ENCODE assay signal across 27 mouse cellular contexts in the genomic region with DNA sequence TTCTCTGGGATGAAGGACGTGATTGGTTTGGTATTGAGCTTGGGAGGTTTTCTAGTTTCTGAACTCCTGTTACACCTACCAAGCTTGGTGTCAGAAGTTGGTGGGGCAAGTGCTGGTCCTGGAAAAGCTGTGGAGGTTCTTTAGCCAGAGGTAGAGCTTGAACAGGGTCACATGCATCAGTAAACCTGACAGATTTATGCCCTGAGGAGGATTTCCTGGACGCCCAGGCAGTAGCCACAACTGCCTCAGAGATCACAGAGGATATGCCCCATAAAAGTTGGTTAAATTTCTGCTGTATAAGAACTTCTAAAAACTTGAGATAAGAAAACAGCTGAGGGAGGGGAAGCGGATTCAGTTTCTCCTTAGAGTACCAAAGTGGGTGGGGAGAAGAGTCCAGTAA. TPM values are rescaled to one million over a fixed set of nuclear protein-coding genes. Genes with fewer than 3 reads are reported as not detected.
DNase-seq lines count a peak whose midpoint lies in the region; ATAC-seq and TF ChIP-seq lines count a peak whose summit lies in the region.
"Had no signal": no experiment of that assay in that cellular context is flagged by ENCODE, and none has a peak within 500 bp of the region (broad histone marks: within the 10 kb centered on the region; RNA-seq: fewer than 3 reads in every experiment).

No protein-coding gene starts in this region.

- H3K36me3 ChIP-seq in kidney, embryonic 15.5 days = no peaks in the 10 kb centered on the region
- no peaks in the 10 kb centered on the region for H3K36me3 ChIP-seq in kidney, postnatal 0 days (ENCODE audit: insufficient read depth, low read length)
- no peaks in the 10 kb centered on the region for H3K36me3 ChIP-seq in heart, adult 2 months (ENCODE audit: control insufficient read depth, insufficient read depth, low read length)
- H3K36me3 ChIP-seq: embryonic facial prominence, embryonic 10.5 days; embryonic facial prominence, embryonic 12.5 days; forebrain, embryonic 15.5 days had no signal

- no peak overlapping the region for H3K4me3 ChIP-seq in kidney, embryonic 15.5 days (replicated peaks)
- H3K4me3 ChIP-seq in kidney, postnatal 0 days (replicated peaks; ENCODE audit: low read depth, low read length) = no peak overlapping the region
- H3K4me3 ChIP-seq in heart, adult 2 months = no peak overlapping the region
- H3K4me3 ChIP-seq: embryonic facial prominence, embryonic 10.5 days; embryonic facial prominence, embryonic 12.5 days; forebrain, embryonic 13.5 days; forebrain, embryonic 15.5 days had no signal

- no peaks in the 10 kb centered on the region for H3K4me1 ChIP-seq in kidney, embryonic 15.5 days
- no peaks in the 10 kb centered on the region for H3K4me1 ChIP-seq in kidney, postnatal 0 days (replicated peaks; ENCODE audit: insufficient read depth, low read length)
- no peaks in the 10 kb centered on the region for H3K4me1 ChIP-seq in heart, adult 2 months (ENCODE audit: control insufficient read depth, insufficient read depth, low read length)
- H3K4me1 ChIP-seq: embryonic facial prominence, embryonic 10.5 days; embryonic facial prominence, embryonic 12.5 days; forebrain, embryonic 13.5 days; forebrain, embryonic 15.5 days had no signal

- H3K79me2 ChIP-seq in heart, adult 2 months (replicated peaks; ENCODE audit: control insufficient read depth, insufficient read depth, low read length) = no peaks in the 10 kb centered on the region

- H3K27ac ChIP-seq in kidney, embryonic 15.5 days = no peak overlapping the region
- no peak overlapping the region for H3K27ac ChIP-seq in kidney, postnatal 0 days
- H3K27ac ChIP-seq in heart, adult 2 months = no peak overlapping the region
- H3K27ac ChIP-seq: embryonic facial prominence, embryonic 10.5 days; embryonic facial prominence, embryonic 12.5 days; forebrain, embryonic 13.5 days; forebrain, embryonic 15.5 days had no signal

- no peak overlapping the region for H3K9ac ChIP-seq in kidney, embryonic 15.5 days
- H3K9ac ChIP-seq in kidney, postnatal 0 days (ENCODE audit: low read depth, low read length) = no peak overlapping the region
- H3K9ac ChIP-seq in heart, adult 2 months (ENCODE audit: low read depth, low read length) = no peak overlapping the region
- H3K9ac ChIP-seq: embryonic facial prominence, embryonic 12.5 days; forebrain, embryonic 13.5 days; forebrain, embryonic 15.5 days had no signal

- no peaks in the 10 kb centered on the region for H3K9me3 ChIP-seq in kidney, embryonic 15.5 days (replicated peaks)
- no peaks in the 10 kb centered on the region for H3K9me3 ChIP-seq in kidney, postnatal 0 days (replicated peaks; ENCODE audit: low read length)
- H3K9me3 ChIP-seq: embryonic facial prominence, embryonic 10.5 days; embryonic facial prominence, embryonic 12.5 days; forebrain, embryonic 13.5 days; forebrain, embryonic 15.5 days had no signal

- H3K4me2 ChIP-seq in kidney, embryonic 15.5 days = no peak overlapping the region
- no peak overlapping the region for H3K4me2 ChIP-seq in kidney, postnatal 0 days (ENCODE audit: low read length)
- H3K4me2 ChIP-seq: embryonic facial prominence, embryonic 12.5 days; forebrain, embryonic 13.5 days; forebrain, embryonic 15.5 days had no signal

- TF ChIP-seq EP300 in heart, adult 2 months (IDR thresholded peaks at IDR 0.05; ENCODE audit: insufficient read depth, low read depth, low read length) = no peak

- TF ChIP-seq POLR2A in heart, adult 2 months (IDR thresholded peaks at IDR 0.05; ENCODE audit: insufficient read depth, low read depth, low read length) = no peak

- 24% methylated on average over 3 of the region's 3 CpGs for WGBS in kidney, embryonic 15.5 days
- WGBS in kidney, postnatal 0 days = 17% methylated on average over 3 of the region's 3 CpGs
- 48% methylated on average over 3 of the region's 3 CpGs for WGBS in heart, adult 2 months

- intact Hi-C loops in heart, adult 2 months (cut with DNase I) = no loop called here

- no peaks in the 10 kb centered on the region for H3K27me3 ChIP-seq in kidney, embryonic 15.5 days
- no peaks in the 10 kb centered on the region for H3K27me3 ChIP-seq in kidney, postnatal 0 days (ENCODE audit: insufficient read depth, low read length)
- H3K27me3 ChIP-seq in heart, adult 2 months (ENCODE audit: control insufficient read depth, insufficient read depth, low read length) = no peaks in the 10 kb centered on the region
- H3K27me3 ChIP-seq: embryonic facial prominence, embryonic 12.5 days; forebrain, embryonic 13.5 days; forebrain, embryonic 15.5 days had no signal

- no peak for TF ChIP-seq CTCF in kidney, postnatal 0 days (IDR thresholded peaks at IDR 0.05; ENCODE audit: low read depth)
- no peak for TF ChIP-seq CTCF in heart, adult 2 months (IDR thresholded peaks at IDR 0.05)

- peak; percentile 63 for ATAC-seq in kidney, embryonic 15.5 days (replicated peaks; ENCODE audit: low FRiP score)
- ATAC-seq in kidney, postnatal 0 days (replicated peaks; ENCODE audit: low FRiP score, low read depth) = no peak
- ATAC-seq in hematopoietic stem cell, adult 5-6 weeks (replicated peaks in 1 of 2; ENCODE audit: insufficient read depth in 1 of 2, low FRiP score in 2 of 2, low TSS enrichment in 1 of 2, low read depth in 1 of 2, poor library complexity in 2 of 2, severe bottlenecking in 2 of 2) = peak; percentile 78 to 84
- ATAC-seq: forebrain, embryonic 15.5 days had no signal

- DNase-seq in kidney, adult 18-20 months = no peak
- peak; percentile 33 for DNase-seq in kidney, postnatal 0 days (ENCODE audit: low spot score)
- DNase-seq in kidney, postnatal 25 days = no peak
- no peak for DNase-seq in heart, adult 2 months
- DNase-seq: adrenal gland, adult 2 months; adrenal gland, postnatal 10 days; adrenal gland, postnatal 25 days; cerebellum, adult 11 months; cerebellum, adult 18-20 months; cerebellum, adult 8-10 months; cerebellum, adult 9-11 months; cerebellum, postnatal 14 days; cerebellum, postnatal 36 days had no signal

RNA-seq across cellular contexts. Expression of a gene that starts 1.9 kb away (rescaled TPM):
- not detected in 2 replicates for polyA plus RNA-seq in kidney, embryonic 15.5 days (2015; fragmentation: Nextera tagmentation; extraction: Ambion mirVana)
- polyA plus RNA-seq in kidney, postnatal 0 days (2015; fragmentation: Nextera tagmentation; extraction: Ambion mirVana) = not detected in 2 replicates
- not detected in 2 replicates for total RNA-seq in hematopoietic stem cell, adult 5-6 weeks (2017)
- not detected for total RNA-seq in heart, adult 2 months (2021)
- 0.02 TPM in 1 of 2 replicates, not detected in the other for polyA plus RNA-seq in heart, adult 2 months (2012; rRNA removed)
- total RNA-seq: adrenal gland, adult 2 months; adrenal gland, postnatal 10 days; adrenal gland, postnatal 25 days; adrenal gland, postnatal 4 days; ES-E14; MEL had no signal
- polyA plus RNA-seq: adrenal gland, adult 2 months; brain, embryonic 14.5 days; C2C12; cortical plate, adult 2 months; embryonic facial prominence, embryonic 10.5 days; embryonic facial prominence, embryonic 12.5 days; embryonic facial prominence, embryonic 14.5 days; forebrain, embryonic 11.5 days; forebrain, embryonic 13.5 days; forebrain, embryonic 15.5 days had no signal
